Mouse (Mus musculus) kidney, embryonic 16.5 days (tissue): ENCODE results near the gene Dock6. TPM values are rescaled to one million over a fixed set of nuclear protein-coding genes. Genes with fewer than 3 reads are reported as not detected.
"Not testable (repeated sequence)": the region's sequence is repeated elsewhere in the genome, so short reads cannot be mapped to it uniquely, and the experiment has no call there.

Source experiments
- ATAC-seq: fragments of 200-750 bp; cut with Nextera tagmentation; 2 replicates; pipeline ENCODE4 v1.8.0; 2017; ENCODE audit warnings: moderate TSS enrichment; ENCODE audit not compliant: low FRiP score, low TSS enrichment
- H3K27ac ChIP-seq: fragments of 300-500 bp; sonication (generic); 2 replicates; pipeline ENCODE4 v1.5.1; 2014; ENCODE audit warnings: low read length
- H3K27me3 ChIP-seq: fragments of 300-500 bp; sonication (generic); 2 replicates; pipeline ENCODE4 v1.6.1; 2014; ENCODE audit warnings: low read length, control low read depth, mixed read lengths; ENCODE audit not compliant: insufficient read depth
- H3K36me3 ChIP-seq: fragments of 300-500 bp; sonication (generic); 2 replicates; pipeline ENCODE4 v1.6.1; 2014; ENCODE audit warnings: low read length, control low read depth, mixed read lengths; ENCODE audit not compliant: insufficient read depth
- H3K4me1 ChIP-seq: fragments of 300-500 bp; sonication (generic); 2 replicates; pipeline ENCODE4 v1.6.1; 2014; ENCODE audit warnings: low read length, control low read depth, mixed read lengths; ENCODE audit not compliant: insufficient read depth
- H3K4me2 ChIP-seq: fragments of 300-500 bp; sonication (generic); replicated peaks from 2 replicates; pipeline ENCODE4 v1.6.1; 2014; ENCODE audit warnings: low read depth, low read length
- H3K4me3 ChIP-seq: fragments of 300-500 bp; sonication (generic); 2 replicates; pipeline ENCODE4 v1.5.1; 2014; ENCODE audit warnings: mild to moderate bottlenecking, low read length
- H3K9ac ChIP-seq: fragments of 300-500 bp; sonication (generic); replicated peaks from 2 replicates; pipeline ENCODE4 v1.6.1; 2014; ENCODE audit warnings: low read length
- H3K9me3 ChIP-seq: fragments of 300-500 bp; sonication (generic); 2 replicates; pipeline ENCODE4 v1.6.1; 2016; ENCODE audit warnings: low read length, control low read depth
- WGBS: fragments of 180-500 bp; shearing (Covaris S2); extraction: QIAGEN DNeasy Blood & Tissue Kit; methylation state at CpG from one replicate; pipeline ENCODE4 v1.1.7; 2014; 5-methylcytosine and 5-hydroxymethylcytosine counted together
- polyA plus RNA-seq: library from polyadenylated mRNA; unstranded; fragments of >200 nt; fragmentation: Nextera tagmentation; extraction: Ambion mirVana; gene quantifications from 2 replicates; pipeline ENCODE4 v1.2.1, GENCODE M21; 2015

Gene Dock6
- 46.8 and 47.1 TPM in 2 replicates for polyA plus RNA-seq

GRCm38 (mm10) chr9:21852128-21853091 lies at the start of gene Dock6:
TSS of gene Dock6 (minus strand) at chr9:21852635.
- Histone ChIP-seq H3K27ac (peak within 1 kb of the TSS; percentile 57), H3K4me2 (peak within 1 kb of the TSS; percentile 75), H3K27me3 (no peaks in the 10 kb centered on the region), H3K4me1 (peaks cover 33% of the 10 kb centered on the region), H3K9ac (peak within 1 kb of the TSS; percentile 90), H3K9me3 (no peaks in the 10 kb centered on the region), H3K4me3 (peak within 1 kb of the TSS; percentile 84), H3K36me3 (no peaks in the 10 kb centered on the region)
- ATAC-seq = peak; percentile 92
- WGBS = under 1% methylated on average over 68 of the region's 68 CpGs

GRCm38 (mm10) chr9:21901223-21901820 lies 48.9 kb upstream of the Dock6 start:
- H3K9ac ChIP-seq = peak overlapping the region; percentile 58

GRCm38 (mm10) chr9:21889229-21889628 lies 36.8 kb upstream of the Dock6 start:
- Histone ChIP-seq H3K9me3 (no peaks in the 10 kb centered on the region), H3K27me3 (no peaks in the 10 kb centered on the region), H3K36me3 (no peaks in the 10 kb centered on the region), H3K27ac (no peak overlapping the region), H3K4me1 (no peaks in the 10 kb centered on the region), H3K4me2 (no peak overlapping the region), H3K4me3 (no peak overlapping the region), H3K9ac (no peak overlapping the region)
- WGBS = 55% methylated on average over 3 of the region's 3 CpGs
- no peak for ATAC-seq

More at GRCm38 (mm10) chr9:21901223-21901820, 48.9 kb upstream of the Dock6 start:
- peak; percentile 81 for ATAC-seq
- 16% methylated on average over 10 of the region's 10 CpGs for WGBS
- Histone ChIP-seq H3K4me2 (peak overlapping the region; percentile 55), H3K9me3 (no peaks in the 10 kb centered on the region), H3K27me3 (peaks cover 5% of the 10 kb centered on the region), H3K27ac (no peak overlapping the region), H3K4me3 (peak overlapping the region; percentile 54), H3K36me3 (no peaks in the 10 kb centered on the region), H3K4me1 (peaks cover 4% of the 10 kb centered on the region; the same call in 1 of the 2 replicates)

- no peak overlapping the region for H3K4me3 ChIP-seq
- H3K9me3 ChIP-seq = peaks cover 3% of the 10 kb centered on the region; the same call in 1 of the 2 replicates
- WGBS = 64% methylated on average over 3 of the region's 3 CpGs
These were observed 24.2 kb upstream of the Dock6 start for GRCm38 (mm10) chr9:21876601-21877000.

GRCm38 (mm10) chr9:21872204-21872603 lies 19.8 kb upstream of the Dock6 start:
- Histone ChIP-seq H3K4me2 (no peak overlapping the region), H3K27me3 (no peaks in the 10 kb centered on the region)
- no peak for ATAC-seq

More at GRCm38 (mm10) chr9:21876601-21877000, 24.2 kb upstream of the Dock6 start:
- Histone ChIP-seq H3K27ac (no peak overlapping the region), H3K4me1 (no peaks in the 10 kb centered on the region), H3K36me3 (no peaks in the 10 kb centered on the region), H3K4me2 (no peak overlapping the region), H3K9ac (no peak overlapping the region), H3K27me3 (no peaks in the 10 kb centered on the region)
- no peak for ATAC-seq

GRCm38 (mm10) chr9:21870879-21871524 lies 18.6 kb upstream of the Dock6 start:
- WGBS = 14% methylated on average over 20 of the region's 20 CpGs

More at GRCm38 (mm10) chr9:21872204-21872603, 19.8 kb upstream of the Dock6 start:
- 58% methylated on average over 4 of the region's 4 CpGs for WGBS
- Histone ChIP-seq H3K9me3 (peaks cover 3% of the 10 kb centered on the region; the same call in 1 of the 2 replicates), H3K36me3 (no peaks in the 10 kb centered on the region), H3K9ac (no peak overlapping the region), H3K27ac (no peak overlapping the region), H3K4me1 (no peaks in the 10 kb centered on the region), H3K4me3 (no peak overlapping the region)

GRCm38 (mm10) chr9:21869290-21869689 lies 16.9 kb upstream of the Dock6 start:
- 58% methylated on average over 7 of the region's 7 CpGs for WGBS
- not testable (repeated sequence) for H3K27me3 ChIP-seq, H3K4me2 ChIP-seq, H3K4me3 ChIP-seq, H3K36me3 ChIP-seq, H3K27ac ChIP-seq, H3K9ac ChIP-seq, H3K4me1 ChIP-seq, H3K9me3 ChIP-seq, ATAC-seq

More at GRCm38 (mm10) chr9:21870879-21871524, 18.6 kb upstream of the Dock6 start:
- H3K27me3 ChIP-seq = no peaks in the 10 kb centered on the region
- peak; percentile 37; the same call in 1 of the 2 replicates for ATAC-seq
- H3K9ac ChIP-seq = no peak overlapping the region
- H3K9me3 ChIP-seq = no peaks in the 10 kb centered on the region
- no peak overlapping the region for H3K27ac ChIP-seq
- no peaks in the 10 kb centered on the region for H3K36me3 ChIP-seq
- 0 out of 2 replicates have a peak overlapping the region, but pooled peaks have one; percentile 11 for H3K4me3 ChIP-seq
- peaks cover 2% of the 10 kb centered on the region; the same call in 1 of the 2 replicates for H3K4me1 ChIP-seq
- peak overlapping the region; percentile 39 for H3K4me2 ChIP-seq

GRCm38 (mm10) chr9:21867726-21868125 lies 15.3 kb upstream of the Dock6 start:
- Histone ChIP-seq H3K9me3 (no peaks in the 10 kb centered on the region), H3K27ac (no peak overlapping the region), H3K4me3 (no peak overlapping the region), H3K4me2 (no peak overlapping the region), H3K9ac (no peak overlapping the region), H3K36me3 (no peaks in the 10 kb centered on the region), H3K4me1 (peaks cover 2% of the 10 kb centered on the region; the same call in 1 of the 2 replicates), H3K27me3 (no peaks in the 10 kb centered on the region)
- 70% methylated on average over 3 of the region's 3 CpGs for WGBS
- no peak for ATAC-seq

GRCm38 (mm10) chr9:21866641-21867040 lies 14.2 kb upstream of the Dock6 start:
- H3K4me1 ChIP-seq = peaks cover 2% of the 10 kb centered on the region; the same call in 1 of the 2 replicates
- 33% methylated on average over 2 of the region's 2 CpGs for WGBS
- H3K9me3 ChIP-seq = peaks cover 4% of the 10 kb centered on the region; the same call in 1 of the 2 replicates
- H3K36me3 ChIP-seq = no peaks in the 10 kb centered on the region
- no peak overlapping the region for H3K4me3 ChIP-seq
- no peak overlapping the region for H3K9ac ChIP-seq
- no peaks in the 10 kb centered on the region for H3K27me3 ChIP-seq
- ATAC-seq = no peak
- H3K4me2 ChIP-seq = no peak overlapping the region
- no peak overlapping the region; the same call in 1 of the 2 replicates for H3K27ac ChIP-seq
